Mouse (Mus musculus) embryonic facial prominence, embryonic 15.5 days (tissue): ENCODE data around the gene Aff1. TPM values are rescaled to one million over a fixed set of nuclear protein-coding genes. Genes with fewer than 3 reads are reported as not detected.
A peak's percentile ranks its signal among the peaks of the same experiment; 100 is the strongest.

Experiments used
- ATAC-seq: fragments of 200-750 bp; cut with Nextera tagmentation; 2 replicates; pipeline ENCODE4 v1.8.0; 2017; ENCODE audit warnings: low read depth, moderate TSS enrichment; ENCODE audit not compliant: insufficient number of reproducible peaks, low FRiP score, low TSS enrichment
- H3K27ac ChIP-seq: fragments of 300-500 bp; sonication (generic); replicated peaks from 2 replicates; pipeline ENCODE4 v1.5.1; 2015; ENCODE audit warnings: mild to moderate bottlenecking, inconsistent platforms
- H3K27me3 ChIP-seq: fragments of 300-500 bp; sonication (generic); 2 replicates; pipeline ENCODE4 v1.6.1; 2015; ENCODE audit warnings: inconsistent platforms
- H3K36me3 ChIP-seq: fragments of 300-500 bp; sonication (generic); 2 replicates; pipeline ENCODE4 v1.6.1; 2015; ENCODE audit warnings: mild to moderate bottlenecking, inconsistent platforms
- H3K4me1 ChIP-seq: fragments of 300-500 bp; sonication (generic); 2 replicates; pipeline ENCODE4 v1.6.1; 2015; ENCODE audit warnings: inconsistent platforms
- H3K4me2 ChIP-seq: fragments of 300-500 bp; sonication (generic); replicated peaks from 2 replicates; pipeline ENCODE4 v1.6.1; 2015; ENCODE audit warnings: mild to moderate bottlenecking, inconsistent platforms
- H3K4me3 ChIP-seq: fragments of 300-500 bp; sonication (generic); replicated peaks from 2 replicates; pipeline ENCODE4 v1.5.1; 2015; ENCODE audit warnings: mild to moderate bottlenecking, inconsistent platforms
- H3K9ac ChIP-seq: fragments of 300-500 bp; sonication (generic); 2 replicates; pipeline ENCODE4 v1.6.1; 2015; ENCODE audit warnings: inconsistent platforms
- H3K9me3 ChIP-seq: fragments of 300-500 bp; sonication (generic); replicated peaks from 2 replicates; pipeline ENCODE4 v1.6.1; 2016; ENCODE audit warnings: inconsistent platforms
- WGBS: fragments of 180-500 bp; shearing (Covaris S2); methylation state at CpG from one replicate; pipeline ENCODE4 v1.1.7; 2015; 5-methylcytosine and 5-hydroxymethylcytosine counted together
- polyA plus RNA-seq: library from polyadenylated mRNA; unstranded; fragments of >200 nt; fragmentation: Nextera tagmentation; extraction: Ambion mirVana; gene quantifications from 2 replicates; pipeline ENCODE4 v1.2.1, GENCODE M21; 2015

Aff1 gene
- polyA plus RNA-seq, 1 experiment from 2014 or later: 7.1 TPM

- Histone ChIP-seq H3K9ac (no peak overlapping the region), H3K36me3 (peaks cover 26% of the 10 kb centered on the region; the same call in 1 of the 2 replicates), H3K27me3 (no peaks in the 10 kb centered on the region; the same call in 1 of the 2 replicates), H3K4me1 (peaks cover 15% of the 10 kb centered on the region), H3K4me2 (no peak overlapping the region), H3K9me3 (no peaks in the 10 kb centered on the region), H3K4me3 (no peak overlapping the region), H3K27ac (0 out of 2 replicates have a peak overlapping the region, but pooled peaks have one; percentile 17)
- ATAC-seq: peak; percentile 61; the same call in 1 of the 2 replicates
- WGBS: 31% methylated on average over 19 of the region's 19 CpGs
These were observed 153.4 kb downstream of the Aff1 start for GRCm38 (mm10) chr5:103845418-103846153.

GRCm38 (mm10) chr5:103846154-103846551 is 154.0 kb downstream of the Aff1 start:
- H3K36me3 ChIP-seq: peaks cover 26% of the 10 kb centered on the region; the same call in 1 of the 2 replicates
- 48% methylated on average over 10 of the region's 10 CpGs for WGBS
- no peak for ATAC-seq

GRCm38 (mm10) chr5:103846609-103847008 is 154.4 kb downstream of the Aff1 start:
- H3K4me1 ChIP-seq: peaks cover 15% of the 10 kb centered on the region
- WGBS: 31% methylated on average over 5 of the region's 5 CpGs
- H3K27me3 ChIP-seq: no peaks in the 10 kb centered on the region; the same call in 1 of the 2 replicates
- ATAC-seq: peak; percentile 63; the same call in 1 of the 2 replicates
- H3K4me2 ChIP-seq: no peak overlapping the region
- no peak overlapping the region for H3K9ac ChIP-seq
- H3K9me3 ChIP-seq: no peaks in the 10 kb centered on the region
- H3K4me3 ChIP-seq: no peak overlapping the region
- peaks cover 30% of the 10 kb centered on the region; the same call in 1 of the 2 replicates for H3K36me3 ChIP-seq
- H3K27ac ChIP-seq: no peak overlapping the region

More at GRCm38 (mm10) chr5:103846154-103846551, 154.0 kb downstream of the Aff1 start:
- H3K27me3 ChIP-seq: no peaks in the 10 kb centered on the region; the same call in 1 of the 2 replicates
- no peak overlapping the region for H3K4me2 ChIP-seq
- H3K4me1 ChIP-seq: peaks cover 15% of the 10 kb centered on the region
- 0 out of 2 replicates have a peak overlapping the region, but pooled peaks have one; percentile 17 for H3K27ac ChIP-seq
- no peak overlapping the region for H3K9ac ChIP-seq
- no peak overlapping the region for H3K4me3 ChIP-seq
- no peaks in the 10 kb centered on the region for H3K9me3 ChIP-seq

- H3K4me1 ChIP-seq: peaks cover 15% of the 10 kb centered on the region
- no peak overlapping the region for H3K4me3 ChIP-seq
- H3K9me3 ChIP-seq: no peaks in the 10 kb centered on the region
- no peak overlapping the region for H3K4me2 ChIP-seq
- ATAC-seq: no peak
- H3K9ac ChIP-seq: no peak overlapping the region
- 85% methylated on average over 8 of the region's 8 CpGs for WGBS
- H3K36me3 ChIP-seq: peaks cover 27% of the 10 kb centered on the region
- no peaks in the 10 kb centered on the region; the same call in 1 of the 2 replicates for H3K27me3 ChIP-seq
- H3K27ac ChIP-seq: no peak overlapping the region
These were observed 156.4 kb downstream of the Aff1 start for GRCm38 (mm10) chr5:103848546-103848945.

- Histone ChIP-seq H3K36me3 (peaks cover 27% of the 10 kb centered on the region), H3K9ac (no peak overlapping the region), H3K4me3 (no peak overlapping the region), H3K9me3 (no peaks in the 10 kb centered on the region), H3K27ac (no peak overlapping the region), H3K27me3 (no peaks in the 10 kb centered on the region), H3K4me1 (peaks cover 9% of the 10 kb centered on the region), H3K4me2 (no peak overlapping the region)
- 70% methylated on average over 4 of the region's 4 CpGs for WGBS
- ATAC-seq: no peak
These were observed 160.8 kb downstream of the Aff1 start for GRCm38 (mm10) chr5:103852756-103853549.

GRCm38 (mm10) chr5:103854041-103854806 is 162.1 kb downstream of the Aff1 start:
- Histone ChIP-seq H3K27me3 (no peaks in the 10 kb centered on the region), H3K27ac (no peak overlapping the region), H3K4me1 (peaks cover 9% of the 10 kb centered on the region), H3K36me3 (peaks cover 27% of the 10 kb centered on the region), H3K4me2 (no peak overlapping the region), H3K9me3 (no peaks in the 10 kb centered on the region), H3K4me3 (no peak overlapping the region), H3K9ac (no peak overlapping the region)
- 51% methylated on average over 17 of the region's 17 CpGs for WGBS
- ATAC-seq: peak; percentile 31; the same call in 1 of the 2 replicates

- Histone ChIP-seq H3K4me2 (no peak overlapping the region), H3K9ac (no peak overlapping the region), H3K9me3 (no peaks in the 10 kb centered on the region), H3K27ac (no peak overlapping the region), H3K36me3 (peaks cover 24% of the 10 kb centered on the region), H3K4me3 (no peak overlapping the region), H3K27me3 (no peaks in the 10 kb centered on the region), H3K4me1 (peaks cover 9% of the 10 kb centered on the region)
- ATAC-seq: no peak
- 81% methylated on average over 5 of the region's 5 CpGs for WGBS
These were observed 162.6 kb downstream of the Aff1 start for GRCm38 (mm10) chr5:103854807-103855194.

- no peaks in the 10 kb centered on the region for H3K9me3 ChIP-seq
- 86% methylated on average over 14 of the region's 14 CpGs for WGBS
- no peak overlapping the region for H3K9ac ChIP-seq
- no peak overlapping the region for H3K4me2 ChIP-seq
- H3K27ac ChIP-seq: no peak overlapping the region
- no peaks in the 10 kb centered on the region for H3K27me3 ChIP-seq
- ATAC-seq: no peak
- H3K4me3 ChIP-seq: no peak overlapping the region
- peaks cover 17% of the 10 kb centered on the region; the same call in 1 of the 2 replicates for H3K36me3 ChIP-seq
- H3K4me1 ChIP-seq: peaks cover 9% of the 10 kb centered on the region
These were observed 163.5 kb downstream of the Aff1 start for GRCm38 (mm10) chr5:103855483-103856211.

GRCm38 (mm10) chr5:103856286-103857009 is 164.3 kb downstream of the Aff1 start:
- no peaks in the 10 kb centered on the region for H3K9me3 ChIP-seq
- H3K27me3 ChIP-seq: no peaks in the 10 kb centered on the region
- WGBS: 54% methylated on average over 5 of the region's 5 CpGs
- ATAC-seq: 0 out of 2 replicates have a peak, but pooled peaks have one; percentile 35
- no peak overlapping the region for H3K9ac ChIP-seq
- peaks cover 11% of the 10 kb centered on the region; the same call in 1 of the 2 replicates for H3K36me3 ChIP-seq
- H3K27ac ChIP-seq: no peak overlapping the region
- peaks cover 9% of the 10 kb centered on the region for H3K4me1 ChIP-seq
- H3K4me3 ChIP-seq: no peak overlapping the region
- H3K4me2 ChIP-seq: no peak overlapping the region

- Histone ChIP-seq H3K9ac (no peak overlapping the region), H3K4me3 (no peak overlapping the region), H3K27me3 (no peaks in the 10 kb centered on the region), H3K9me3 (no peaks in the 10 kb centered on the region), H3K36me3 (peaks cover 6% of the 10 kb centered on the region; the same call in 1 of the 2 replicates), H3K27ac (no peak overlapping the region), H3K4me1 (peaks cover 9% of the 10 kb centered on the region), H3K4me2 (no peak overlapping the region)
- 72% methylated on average over 2 of the region's 2 CpGs for WGBS
- ATAC-seq: no peak
These were observed 165.0 kb downstream of the Aff1 start for GRCm38 (mm10) chr5:103857151-103857550.
